Mouse (Mus musculus) limb, embryonic 11.5 days (tissue): ENCODE results near the gene Dnal4. TPM values are rescaled to one million over a fixed set of nuclear protein-coding genes. Genes with fewer than 3 reads are reported as not detected.
A peak's percentile ranks its signal among the peaks of the same experiment; 100 is the strongest.

Source experiments
- ATAC-seq: fragments of 200-750 bp; cut with Nextera tagmentation; 2 replicates; pipeline ENCODE4 v1.8.0; 2017; ENCODE audit warnings: low read depth; ENCODE audit not compliant: insufficient number of reproducible peaks, low FRiP score, low TSS enrichment
- DNase-seq: peaks from one replicate; pipeline ENCODE4 v3.0.0-alpha.2; 2015; ENCODE audit warnings: low spot score
- H3K27ac ChIP-seq: fragments of 300-500 bp; sonication (generic); replicated peaks from 2 replicates; pipeline ENCODE4 v1.5.1; 2014; ENCODE audit warnings: low read depth, mild to moderate bottlenecking, low read length
- H3K27me3 ChIP-seq: fragments of 300-500 bp; sonication (generic); 2 replicates; pipeline ENCODE4 v1.6.1; 2014; ENCODE audit warnings: mild to moderate bottlenecking, low read length, mixed read lengths; ENCODE audit not compliant: control insufficient read depth, insufficient read depth
- H3K36me3 ChIP-seq: fragments of 300-500 bp; sonication (generic); 2 replicates; pipeline ENCODE4 v1.6.1; 2014; ENCODE audit warnings: mild to moderate bottlenecking, low read length, moderate library complexity, mixed read lengths; ENCODE audit not compliant: control insufficient read depth, insufficient read depth
- H3K4me1 ChIP-seq: fragments of 300-500 bp; sonication (generic); 2 replicates; pipeline ENCODE4 v1.6.1; 2014; ENCODE audit warnings: low read length, mixed read lengths; ENCODE audit not compliant: control insufficient read depth, insufficient read depth
- H3K4me2 ChIP-seq: fragments of 300-500 bp; sonication (generic); 2 replicates; pipeline ENCODE4 v1.6.1; 2014; ENCODE audit warnings: low read depth, mild to moderate bottlenecking, moderate library complexity; ENCODE audit not compliant: severe bottlenecking
- H3K4me3 ChIP-seq: fragments of 300-500 bp; sonication (generic); 2 replicates; pipeline ENCODE4 v1.5.1; 2014; ENCODE audit warnings: low read depth, low read length
- H3K9ac ChIP-seq: fragments of 300-500 bp; sonication (generic); 2 replicates; pipeline ENCODE4 v1.6.1; 2014; ENCODE audit warnings: mild to moderate bottlenecking, low read length
- H3K9me3 ChIP-seq: fragments of 300-500 bp; sonication (generic); 2 replicates; pipeline ENCODE4 v1.6.1; 2016; ENCODE audit warnings: low read length; ENCODE audit not compliant: control insufficient read depth
- whole genome bisulfite sequencing: fragments of 180-500 bp; shearing (Covaris S2); extraction: QIAGEN DNeasy Blood & Tissue Kit; methylation state at CpG from one replicate; pipeline ENCODE4 v1.1.7; 2014; 5-methylcytosine and 5-hydroxymethylcytosine counted together
- polyA plus RNA-seq: library from polyadenylated mRNA; unstranded; fragments of >200 nt; fragmentation: Nextera tagmentation; extraction: Ambion mirVana; gene quantifications from 2 replicates; pipeline ENCODE4 v1.2.1, GENCODE M21; 2014

Gene Dnal4
- polyA plus RNA-seq, 1 experiment from 2014 or later, result 62.1 TPM

DNA sequence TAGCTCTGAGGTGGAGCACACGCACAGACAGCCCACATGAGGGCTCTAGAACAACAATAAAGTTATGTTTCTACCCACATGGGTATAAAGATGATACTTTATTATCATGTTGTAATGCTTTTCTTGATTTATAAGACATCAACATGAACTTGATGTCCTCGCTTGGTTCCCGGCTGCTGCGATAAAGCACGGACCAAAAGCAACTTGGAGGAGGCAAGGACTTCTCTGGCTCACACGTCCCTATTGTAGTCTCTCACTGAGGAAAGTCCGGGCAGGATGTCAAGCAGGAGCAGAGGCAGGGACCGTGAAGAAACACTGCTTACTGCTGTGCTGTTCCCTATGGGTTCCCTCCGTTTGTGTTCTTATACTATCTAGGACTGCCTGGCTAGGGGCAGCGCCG lies 33.6 kb downstream of the Dnal4 start:
- ATAC-seq (no peak), DNase-seq (no peak)
- H3K4me2 ChIP-seq, result no peak overlapping the region
- H3K4me1 ChIP-seq, result peaks cover 8% of the 10 kb centered on the region; the same call in 1 of the 2 replicates
- no peak overlapping the region for H3K27ac ChIP-seq
- no peaks in the 10 kb centered on the region for H3K36me3 ChIP-seq
- no peak overlapping the region for H3K9ac ChIP-seq
- no peak overlapping the region for H3K4me3 ChIP-seq
- WGBS, result 94% methylated on average over 11 of the region's 11 CpGs
- no peaks in the 10 kb centered on the region for H3K27me3 ChIP-seq
- H3K9me3 ChIP-seq, result no peaks in the 10 kb centered on the region

DNA sequence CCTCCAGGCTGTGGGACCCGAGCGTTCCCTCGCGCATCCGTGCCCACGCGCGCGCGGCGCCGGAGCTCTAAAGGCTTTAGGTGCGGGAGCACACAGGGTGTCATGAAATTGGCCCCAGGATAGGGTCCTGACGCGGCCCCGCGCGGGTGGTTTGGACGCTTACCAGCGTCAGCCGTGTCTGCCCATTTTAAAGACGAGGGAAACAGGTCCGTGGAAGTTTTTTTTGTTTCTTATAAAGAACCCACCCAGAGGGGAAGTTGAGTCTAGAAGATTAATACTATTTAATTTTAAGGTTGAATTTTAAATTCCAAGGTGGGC lies 35.0 kb downstream of the Dnal4 start:
- ATAC-seq (peak; percentile 41; the same call in 1 of the 2 replicates), DNase-seq (no peak)
- Histone ChIP-seq H3K36me3 (peaks cover 4% of the 10 kb centered on the region; the same call in 1 of the 2 replicates), H3K4me2 (peak overlapping the region; percentile 51), H3K4me3 (peak overlapping the region; percentile 86), H3K27me3 (no peaks in the 10 kb centered on the region), H3K9ac (peak overlapping the region; percentile 90), H3K27ac (no peak overlapping the region; the same call in 1 of the 2 replicates), H3K9me3 (no peaks in the 10 kb centered on the region), H3K4me1 (peaks cover 8% of the 10 kb centered on the region; the same call in 1 of the 2 replicates)
- WGBS, result 0% methylated on average over 23 of the region's 23 CpGs

GRCm38 (mm10) chr15:79741921-79742705 lies 35.5 kb downstream of the Dnal4 start, which contains the start of gene Sun2:
Gene Sun2 (minus strand): TSS chr15:79742536.
- peak within 1 kb of the TSS; percentile 86 for H3K4me3 ChIP-seq
- peak; percentile 82 for ATAC-seq
- peak within 1 kb of the TSS; percentile 30; the same call in 1 of the 2 replicates for H3K27ac ChIP-seq
- no peaks in the 10 kb centered on the region for H3K9me3 ChIP-seq
- peak; percentile 93 for DNase-seq
- H3K27me3 ChIP-seq, result no peaks in the 10 kb centered on the region
- H3K4me1 ChIP-seq, result peaks cover 8% of the 10 kb centered on the region; the same call in 1 of the 2 replicates
- H3K4me2 ChIP-seq, result peak within 1 kb of the TSS; percentile 51
- WGBS, result under 1% methylated on average over 77 of the region's 93 CpGs
- H3K9ac ChIP-seq, result peak within 1 kb of the TSS; percentile 90
- H3K36me3 ChIP-seq, result peaks cover 7% of the 10 kb centered on the region

- Histone ChIP-seq H3K9me3 (no peaks in the 10 kb centered on the region), H3K9ac (peak overlapping the region; percentile 90), H3K4me3 (peak overlapping the region; percentile 86), H3K27ac (no peak overlapping the region), H3K36me3 (peaks cover 11% of the 10 kb centered on the region), H3K4me1 (peaks cover 8% of the 10 kb centered on the region; the same call in 1 of the 2 replicates), H3K4me2 (peak overlapping the region; percentile 51), H3K27me3 (no peaks in the 10 kb centered on the region)
- peak; percentile 25 for DNase-seq
- WGBS, result 43% methylated on average over 14 of the region's 14 CpGs
- no peak for ATAC-seq
Measured at GRCm38 (mm10) chr15:79741173-79741858, 36.3 kb downstream of the Dnal4 start.

DNA sequence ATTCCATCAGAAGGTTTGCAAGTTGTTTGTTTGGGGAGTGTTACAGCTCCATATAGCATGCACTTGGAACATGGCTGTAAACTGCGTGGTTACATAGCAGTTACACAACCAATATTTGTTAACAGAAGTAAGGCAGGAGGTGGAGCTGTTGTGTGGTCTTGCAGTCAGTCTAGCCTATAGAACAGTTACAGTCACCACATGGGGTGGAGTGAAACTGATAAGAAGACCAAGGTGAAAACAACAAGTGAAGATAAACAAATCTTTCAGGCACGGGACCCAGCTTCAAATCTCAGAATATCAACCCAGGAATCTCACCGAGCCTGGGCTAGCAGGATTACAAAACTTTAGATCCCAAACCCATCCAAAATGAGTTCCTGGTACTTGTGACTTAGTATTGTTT lies 36.9 kb downstream of the Dnal4 start:
- 79% methylated on average over 3 of the region's 3 CpGs for WGBS
- Histone ChIP-seq H3K4me1 (peaks cover 8% of the 10 kb centered on the region; the same call in 1 of the 2 replicates), H3K27me3 (no peaks in the 10 kb centered on the region), H3K36me3 (peaks cover 12% of the 10 kb centered on the region), H3K9me3 (no peaks in the 10 kb centered on the region), H3K9ac (no peak overlapping the region), H3K4me3 (no peak overlapping the region), H3K27ac (no peak overlapping the region), H3K4me2 (peak overlapping the region; percentile 51; the same call in 1 of the 2 replicates)
- no peak for DNase-seq
- no peak for ATAC-seq

- no peak overlapping the region for H3K4me3 ChIP-seq
- H3K36me3 ChIP-seq, result peaks cover 19% of the 10 kb centered on the region
- H3K9me3 ChIP-seq, result no peaks in the 10 kb centered on the region
- H3K4me2 ChIP-seq, result no peak overlapping the region
- H3K27me3 ChIP-seq, result no peaks in the 10 kb centered on the region
- DNase-seq (no peak), ATAC-seq (no peak)
- no peak overlapping the region for H3K27ac ChIP-seq
- H3K9ac ChIP-seq, result no peak overlapping the region
- WGBS, result 86% methylated on average over 8 of the region's 8 CpGs
- no peaks in the 10 kb centered on the region for H3K4me1 ChIP-seq
Measured at GRCm38 (mm10) chr15:79734311-79734710, 43.3 kb downstream of the Dnal4 start.

- Histone ChIP-seq H3K4me2 (no peak overlapping the region), H3K27me3 (no peaks in the 10 kb centered on the region), H3K4me3 (no peak overlapping the region), H3K9ac (no peak overlapping the region), H3K9me3 (no peaks in the 10 kb centered on the region), H3K27ac (no peak overlapping the region), H3K36me3 (peaks cover 22% of the 10 kb centered on the region), H3K4me1 (no peaks in the 10 kb centered on the region)
- WGBS, result 76% methylated on average over 4 of the region's 4 CpGs
- DNase-seq (no peak), ATAC-seq (no peak)
Measured at GRCm38 (mm10) chr15:79733640-79734039, 44.0 kb downstream of the Dnal4 start.

- Histone ChIP-seq H3K4me2 (no peak overlapping the region), H3K36me3 (peaks cover 19% of the 10 kb centered on the region), H3K9ac (no peak overlapping the region), H3K9me3 (no peaks in the 10 kb centered on the region), H3K27ac (no peak overlapping the region), H3K4me1 (no peaks in the 10 kb centered on the region), H3K4me3 (no peak overlapping the region), H3K27me3 (no peaks in the 10 kb centered on the region)
- DNase-seq (no peak), ATAC-seq (no peak)
- 92% methylated on average over 8 of the region's 8 CpGs for WGBS
Measured at GRCm38 (mm10) chr15:79733192-79733591, 44.5 kb downstream of the Dnal4 start.
